Mouse (Mus musculus) limb, embryonic 12.5 days (tissue): ENCODE data around the gene Mdga2. TPM values are rescaled to one million over a fixed set of nuclear protein-coding genes. Genes with fewer than 3 reads are reported as not detected.

Experiments used
- ATAC-seq: fragments of 200-750 bp; cut with Nextera tagmentation; 2 replicates; pipeline ENCODE4 v1.8.0; 2017; ENCODE audit warnings: low read depth, moderate TSS enrichment; ENCODE audit not compliant: insufficient number of reproducible peaks, insufficient read depth, low FRiP score, low TSS enrichment
- H3K27ac ChIP-seq: fragments of 300-500 bp; sonication (generic); 2 replicates; pipeline ENCODE4 v1.5.1; 2016; ENCODE audit warnings: mild to moderate bottlenecking, moderate library complexity
- H3K27me3 ChIP-seq: fragments of 300-500 bp; sonication (generic); 2 replicates; pipeline ENCODE4 v1.6.1; 2016; ENCODE audit warnings: mild to moderate bottlenecking, moderate library complexity
- H3K36me3 ChIP-seq: fragments of 300-500 bp; sonication (generic); 2 replicates; pipeline ENCODE4 v1.6.1; 2016; ENCODE audit warnings: mild to moderate bottlenecking, moderate library complexity
- H3K4me1 ChIP-seq: fragments of 300-500 bp; sonication (generic); replicated peaks from 2 replicates; pipeline ENCODE4 v1.6.1; 2016
- H3K4me2 ChIP-seq: fragments of 300-500 bp; sonication (generic); 2 replicates; pipeline ENCODE4 v1.6.1; 2016; ENCODE audit warnings: mild to moderate bottlenecking, moderate library complexity
- H3K4me3 ChIP-seq: fragments of 300-500 bp; sonication (generic); replicated peaks from 2 replicates; pipeline ENCODE4 v1.5.1; 2016; ENCODE audit warnings: mild to moderate bottlenecking
- H3K9ac ChIP-seq: fragments of 300-500 bp; sonication (generic); replicated peaks from 2 replicates; pipeline ENCODE4 v1.6.1; 2016; ENCODE audit warnings: mild to moderate bottlenecking, moderate library complexity
- H3K9me3 ChIP-seq: fragments of 300-500 bp; sonication (generic); 2 replicates; pipeline ENCODE4 v1.6.1; 2016; ENCODE audit warnings: mild to moderate bottlenecking, moderate library complexity
- WGBS: fragments of 180-500 bp; shearing (Covaris S2); methylation state at CpG from one replicate; pipeline ENCODE4 v1.1.7; 2016; 5-methylcytosine and 5-hydroxymethylcytosine counted together
- polyA plus RNA-seq: library from polyadenylated mRNA; unstranded; fragments of >200 nt; fragmentation: Nextera tagmentation; extraction: Ambion mirVana; gene quantifications from 2 replicates; pipeline ENCODE4 v1.2.1, GENCODE M21; 2016

Mdga2 gene
- polyA plus RNA-seq, 1 experiment from 2014 or later, result 1.3 TPM

DNA sequence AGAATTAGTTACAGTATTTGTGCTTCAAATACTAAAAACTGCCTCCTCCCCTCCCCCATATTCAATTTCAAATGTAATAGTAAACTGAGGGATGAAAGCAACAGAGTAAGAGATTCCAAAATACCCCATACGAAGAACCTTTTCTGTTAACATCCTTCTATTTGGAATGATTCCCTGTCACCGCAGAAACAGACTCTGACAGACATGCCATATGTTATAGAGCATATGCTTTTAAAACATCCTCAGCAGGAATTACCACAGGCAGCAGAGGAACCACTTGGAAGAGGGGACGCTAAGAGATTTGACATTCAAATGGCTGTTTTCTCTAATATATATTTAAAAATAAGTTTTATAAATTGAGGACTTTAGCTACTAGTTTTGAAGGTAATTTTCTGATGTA, 333.1 kb downstream of the Mdga2 start:
- Histone ChIP-seq H3K4me1 (no peaks in the 10 kb centered on the region), H3K4me2 (no peak overlapping the region), H3K27ac (no peak overlapping the region), H3K36me3 (no peaks in the 10 kb centered on the region), H3K4me3 (no peak overlapping the region), H3K9ac (no peak overlapping the region), H3K9me3 (no peaks in the 10 kb centered on the region), H3K27me3 (no peaks in the 10 kb centered on the region)
- 89% methylated on average over 3 of the region's 3 CpGs for WGBS
- ATAC-seq, result no peak

DNA sequence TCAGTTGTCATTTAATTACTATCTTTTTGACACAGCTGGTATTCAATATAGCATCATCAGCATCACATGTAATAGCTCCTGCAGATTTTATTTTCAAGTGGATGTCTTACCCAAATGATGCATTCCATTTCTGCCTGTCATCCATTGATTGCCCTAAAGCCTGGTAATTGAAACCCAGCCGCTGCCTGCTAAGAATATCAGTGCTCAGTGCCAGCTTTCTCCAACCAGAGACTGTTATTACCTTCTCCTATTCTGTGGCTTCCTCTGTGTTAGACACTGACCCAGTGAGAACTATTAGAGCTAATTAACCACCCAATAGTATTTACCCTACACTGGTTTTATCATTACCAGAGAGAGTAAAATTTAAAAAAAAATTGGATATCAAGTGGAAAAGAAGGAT, 333.7 kb downstream of the Mdga2 start:
- no peaks in the 10 kb centered on the region for H3K4me1 ChIP-seq
- 81% methylated on average over 1 of the region's 1 CpGs for WGBS

DNA sequence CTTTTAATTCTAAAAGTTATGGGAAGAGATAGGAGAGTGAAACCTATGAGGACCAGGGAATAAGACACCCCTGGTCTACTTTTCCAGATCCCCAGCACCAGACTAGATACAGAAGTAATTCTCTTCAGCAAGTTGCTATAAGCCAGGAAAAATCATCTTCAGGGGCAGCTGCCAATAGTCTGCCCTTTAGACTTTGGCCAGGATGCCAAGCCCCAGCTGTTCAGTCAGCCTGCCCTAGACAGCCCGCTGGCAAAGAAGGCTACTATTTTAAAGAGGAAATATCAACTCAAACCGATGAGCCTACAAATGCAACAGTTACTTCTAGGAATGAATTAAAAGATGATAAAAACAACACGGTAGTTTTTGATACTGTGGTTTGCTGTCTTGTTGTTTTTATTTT, 356.1 kb downstream of the Mdga2 start:
- ATAC-seq, result no peak
- no peaks in the 10 kb centered on the region for H3K36me3 ChIP-seq
- H3K4me1 ChIP-seq, result no peaks in the 10 kb centered on the region
- WGBS, result 78% methylated on average over 3 of the region's 3 CpGs
- H3K4me2 ChIP-seq, result no peak overlapping the region
- H3K9ac ChIP-seq, result no peak overlapping the region
- no peak overlapping the region for H3K4me3 ChIP-seq
- H3K9me3 ChIP-seq, result no peaks in the 10 kb centered on the region
- no peak overlapping the region for H3K27ac ChIP-seq
- no peaks in the 10 kb centered on the region for H3K27me3 ChIP-seq

More for the DNA sequence above, 333.7 kb downstream of the Mdga2 start:
- no peaks in the 10 kb centered on the region for H3K27me3 ChIP-seq
- ATAC-seq, result no peak
- no peak overlapping the region for H3K27ac ChIP-seq
- H3K36me3 ChIP-seq, result no peaks in the 10 kb centered on the region
- H3K9ac ChIP-seq, result no peak overlapping the region
- no peak overlapping the region for H3K4me3 ChIP-seq
- H3K4me2 ChIP-seq, result no peak overlapping the region
- H3K9me3 ChIP-seq, result no peaks in the 10 kb centered on the region

DNA sequence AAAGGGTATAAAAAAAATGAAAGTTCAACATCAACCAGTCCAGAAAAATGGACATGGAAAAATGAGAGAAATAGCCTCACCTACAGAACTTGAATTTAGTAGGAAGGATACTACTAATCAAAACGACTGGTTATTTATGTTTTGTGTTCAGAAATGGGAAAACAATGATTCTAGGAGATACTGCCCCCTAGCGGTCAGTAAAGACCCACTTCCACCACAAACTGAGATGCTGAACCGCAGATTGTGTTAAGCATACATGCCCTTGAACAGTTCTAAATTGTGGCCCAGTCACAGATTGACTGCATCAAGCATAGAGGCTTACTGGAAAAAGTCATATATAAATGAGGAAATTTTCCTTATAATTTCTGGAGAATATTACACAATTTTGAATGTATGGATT, 369.2 kb downstream of the Mdga2 start:
- Histone ChIP-seq H3K36me3 (no peaks in the 10 kb centered on the region), H3K9me3 (no peaks in the 10 kb centered on the region), H3K4me1 (no peaks in the 10 kb centered on the region), H3K4me3 (no peak overlapping the region), H3K9ac (no peak overlapping the region), H3K4me2 (no peak overlapping the region), H3K27me3 (no peaks in the 10 kb centered on the region), H3K27ac (no peak overlapping the region)
- ATAC-seq, result no peak
- 20% methylated on average over 3 of the region's 3 CpGs for WGBS

DNA sequence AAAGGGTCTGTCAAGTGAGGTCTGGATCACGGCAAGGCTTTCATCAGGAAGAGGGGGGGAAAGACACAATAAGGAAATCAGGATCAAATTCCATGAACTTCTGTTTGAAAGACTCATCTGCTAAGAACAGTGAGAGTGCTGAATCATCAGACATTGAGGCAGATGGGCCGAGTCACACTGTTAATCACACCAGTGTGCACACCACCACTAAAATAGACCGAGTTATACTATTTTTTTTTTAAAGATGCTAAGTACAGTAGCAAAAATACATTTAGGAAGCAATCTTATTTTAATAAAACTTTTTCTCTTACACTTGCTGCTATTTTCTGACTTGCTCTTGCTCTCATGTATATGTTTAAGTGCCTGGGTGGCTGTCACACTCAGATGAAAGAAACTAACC, 382.0 kb downstream of the Mdga2 start:
- H3K27ac ChIP-seq, result no peak overlapping the region
- H3K36me3 ChIP-seq, result no peaks in the 10 kb centered on the region
- H3K4me1 ChIP-seq, result no peaks in the 10 kb centered on the region
- no peak overlapping the region for H3K9ac ChIP-seq
- H3K9me3 ChIP-seq, result no peaks in the 10 kb centered on the region
- no peak overlapping the region for H3K4me3 ChIP-seq
- ATAC-seq, result no peak
- 53% methylated on average over 3 of the region's 3 CpGs for WGBS
- H3K4me2 ChIP-seq, result no peak overlapping the region
- H3K27me3 ChIP-seq, result no peaks in the 10 kb centered on the region

DNA sequence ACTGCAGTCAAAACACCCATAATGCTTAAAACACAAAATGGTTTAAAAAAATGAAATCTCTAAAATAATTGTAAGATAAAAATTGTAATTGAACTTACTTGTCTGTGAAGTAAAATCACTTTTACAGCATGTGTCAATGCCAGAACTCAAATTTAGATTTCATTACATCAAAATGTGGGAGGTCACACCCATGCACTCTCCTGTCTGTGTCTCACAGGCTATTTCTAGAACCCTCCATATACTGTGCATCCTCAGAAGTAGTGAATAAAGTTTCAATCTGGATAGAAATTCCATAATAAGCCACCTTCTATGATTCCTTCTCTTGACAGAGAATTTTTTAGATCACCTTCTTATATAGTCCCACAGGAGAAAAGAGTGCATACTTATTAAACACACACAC, 466.7 kb downstream of the Mdga2 start:
- Histone ChIP-seq H3K9me3 (no peaks in the 10 kb centered on the region), H3K9ac (no peak overlapping the region), H3K4me2 (no peak overlapping the region), H3K27me3 (no peaks in the 10 kb centered on the region), H3K4me1 (no peaks in the 10 kb centered on the region), H3K27ac (no peak overlapping the region), H3K36me3 (no peaks in the 10 kb centered on the region), H3K4me3 (no peak overlapping the region)
- no peak for ATAC-seq

DNA sequence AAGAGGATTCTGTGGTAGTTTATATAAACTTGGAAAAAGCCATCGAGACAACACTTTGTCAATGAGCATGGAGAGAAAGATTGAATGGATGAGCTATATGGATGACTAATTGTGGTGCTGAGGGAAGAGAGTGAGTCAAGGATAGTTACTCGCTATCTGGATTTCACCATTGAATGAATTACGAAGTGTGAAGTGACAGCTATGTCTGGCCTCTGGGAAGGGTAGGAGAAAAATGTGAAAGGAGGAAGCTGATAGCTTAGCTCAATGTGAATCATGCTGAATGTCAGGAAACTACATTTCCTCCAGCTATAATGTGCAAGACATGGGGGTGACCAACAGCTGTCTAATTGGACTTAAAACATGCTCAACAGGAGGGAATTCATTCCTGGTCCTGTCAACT, 487.8 kb downstream of the Mdga2 start:
- Histone ChIP-seq H3K4me3 (no peak overlapping the region), H3K4me2 (no peak overlapping the region), H3K9me3 (no peaks in the 10 kb centered on the region), H3K4me1 (no peaks in the 10 kb centered on the region), H3K27me3 (no peaks in the 10 kb centered on the region), H3K36me3 (no peaks in the 10 kb centered on the region), H3K27ac (no peak overlapping the region), H3K9ac (no peak overlapping the region)
- 79% methylated on average over 3 of the region's 3 CpGs for WGBS
- ATAC-seq, result no peak

DNA sequence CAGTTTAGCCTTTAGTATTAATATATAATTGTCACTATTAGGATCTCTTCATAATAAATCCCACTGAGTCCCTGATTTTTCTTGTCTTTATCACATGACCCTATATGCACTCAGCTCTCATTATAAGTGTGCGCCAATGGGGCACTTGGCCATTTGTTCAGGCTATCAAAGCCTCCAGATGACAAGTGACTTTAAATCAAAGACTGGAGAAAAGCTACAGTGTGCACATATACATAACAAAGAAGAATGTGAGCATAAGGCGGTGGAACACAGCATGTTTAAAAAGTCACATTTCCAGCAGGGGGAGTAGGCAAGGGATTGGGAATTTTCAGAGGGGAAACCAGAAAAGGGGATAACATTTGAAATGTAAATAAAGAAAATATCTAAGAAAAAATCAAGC, 497.9 kb downstream of the Mdga2 start:
- 77% methylated on average over 2 of the region's 2 CpGs for WGBS
- H3K4me3 ChIP-seq, result no peak overlapping the region
- no peaks in the 10 kb centered on the region for H3K9me3 ChIP-seq
- H3K4me2 ChIP-seq, result no peak overlapping the region
- H3K36me3 ChIP-seq, result no peaks in the 10 kb centered on the region
- H3K27ac ChIP-seq, result no peak overlapping the region
- no peaks in the 10 kb centered on the region for H3K27me3 ChIP-seq
- ATAC-seq, result no peak
- H3K9ac ChIP-seq, result no peak overlapping the region
- no peaks in the 10 kb centered on the region for H3K4me1 ChIP-seq

DNA sequence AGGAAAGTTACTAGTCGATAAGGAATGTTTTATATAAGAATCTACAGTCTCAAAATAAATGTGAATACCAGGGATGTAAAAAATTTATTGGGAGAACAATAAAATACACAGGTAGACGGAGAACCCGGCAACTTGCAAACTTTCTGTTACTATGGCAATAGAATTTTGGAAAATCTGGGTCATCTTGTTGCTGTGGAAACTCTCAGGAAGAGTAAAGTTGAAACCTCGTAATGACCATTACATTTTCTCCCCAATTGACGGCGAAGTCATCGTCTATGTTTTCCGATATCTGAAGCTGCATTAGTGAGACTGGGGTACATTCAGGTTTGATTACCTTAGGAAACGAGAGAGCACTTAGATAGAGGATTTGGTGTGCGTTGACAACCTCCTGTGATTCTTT, 514.0 kb downstream of the Mdga2 start:
- Histone ChIP-seq H3K36me3 (no peaks in the 10 kb centered on the region), H3K4me2 (no peak overlapping the region), H3K9me3 (no peaks in the 10 kb centered on the region), H3K27me3 (no peaks in the 10 kb centered on the region), H3K4me3 (no peak overlapping the region), H3K4me1 (no peaks in the 10 kb centered on the region), H3K9ac (no peak overlapping the region), H3K27ac (no peak overlapping the region)
- WGBS, result 75% methylated on average over 10 of the region's 10 CpGs
- ATAC-seq, result no peak

DNA sequence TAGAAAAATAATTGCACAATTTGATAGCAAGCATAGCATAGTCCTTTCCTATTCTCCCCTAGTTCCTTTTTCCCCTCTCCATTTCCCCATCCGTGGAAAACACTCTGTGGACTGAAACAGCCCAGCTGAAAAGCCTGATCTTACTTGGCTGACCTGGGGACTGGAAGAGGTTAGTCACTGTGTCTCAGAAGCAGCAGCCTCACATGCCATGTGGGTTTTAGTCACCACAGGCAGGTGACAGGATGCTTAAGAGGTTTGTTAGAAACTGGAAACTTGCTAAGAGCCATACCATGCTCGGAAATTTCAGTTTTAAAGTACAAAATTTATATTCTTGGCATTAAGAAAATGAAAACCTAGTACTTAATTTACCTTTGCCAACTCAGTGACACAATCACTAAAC, 514.9 kb downstream of the Mdga2 start:
- Histone ChIP-seq H3K4me3 (no peak overlapping the region), H3K36me3 (no peaks in the 10 kb centered on the region), H3K9me3 (no peaks in the 10 kb centered on the region), H3K27me3 (no peaks in the 10 kb centered on the region), H3K4me2 (no peak overlapping the region), H3K4me1 (no peaks in the 10 kb centered on the region), H3K27ac (no peak overlapping the region), H3K9ac (no peak overlapping the region)
- WGBS, result 27% methylated on average over 2 of the region's 2 CpGs
- ATAC-seq, result no peak

DNA sequence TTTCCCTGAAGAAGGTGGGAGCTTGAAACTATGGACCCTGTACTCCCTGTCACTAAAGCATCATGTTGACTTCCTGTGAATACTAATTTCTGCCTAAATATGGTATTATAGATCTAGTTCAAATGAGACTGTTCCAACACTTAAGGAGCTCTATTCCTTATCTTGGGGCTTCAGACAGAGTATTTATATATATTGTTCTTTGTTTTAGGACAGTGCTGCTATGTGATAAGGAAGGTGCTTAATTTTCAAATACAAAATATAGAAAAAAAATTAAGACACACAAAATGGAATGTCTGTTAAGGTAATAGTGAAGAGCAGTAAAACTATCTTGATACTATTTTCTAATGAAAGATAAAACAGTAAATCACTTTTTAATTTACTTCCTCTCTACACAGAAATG, 517.3 kb downstream of the Mdga2 start:
- no peak for ATAC-seq
- no peak overlapping the region for H3K9ac ChIP-seq
- no peaks in the 10 kb centered on the region for H3K9me3 ChIP-seq
- no peak overlapping the region for H3K27ac ChIP-seq
- no peak overlapping the region for H3K4me2 ChIP-seq
- no peaks in the 10 kb centered on the region for H3K4me1 ChIP-seq
- no peaks in the 10 kb centered on the region for H3K36me3 ChIP-seq
- H3K4me3 ChIP-seq, result no peak overlapping the region
- no peaks in the 10 kb centered on the region for H3K27me3 ChIP-seq

DNA sequence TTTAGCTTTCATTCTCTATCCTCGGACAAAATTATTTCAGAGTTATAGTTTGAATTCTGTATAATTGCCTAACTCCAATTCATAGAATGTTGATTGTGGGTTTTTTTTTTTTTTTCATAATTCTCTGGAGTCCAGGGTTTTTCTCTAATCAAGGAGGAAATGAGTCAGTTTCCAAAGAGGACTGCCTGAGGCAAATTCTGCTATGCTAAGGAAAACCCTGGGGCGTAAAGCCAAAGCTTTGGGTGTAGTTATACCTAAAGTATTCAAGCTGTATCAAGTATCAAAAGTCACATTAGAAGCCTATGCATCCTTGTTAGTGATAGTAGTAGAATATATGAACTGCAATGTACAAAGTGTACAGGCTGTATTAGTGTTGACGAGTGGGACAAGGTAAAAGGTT, 519.6 kb downstream of the Mdga2 start:
- no peak overlapping the region for H3K4me2 ChIP-seq
- H3K4me1 ChIP-seq, result no peaks in the 10 kb centered on the region
- H3K27me3 ChIP-seq, result no peaks in the 10 kb centered on the region
- no peaks in the 10 kb centered on the region for H3K36me3 ChIP-seq
- no peak overlapping the region for H3K4me3 ChIP-seq
- no peak overlapping the region for H3K27ac ChIP-seq
- 91% methylated on average over 3 of the region's 3 CpGs for WGBS
- no peaks in the 10 kb centered on the region for H3K9me3 ChIP-seq
- no peak overlapping the region for H3K9ac ChIP-seq
- no peak for ATAC-seq

DNA sequence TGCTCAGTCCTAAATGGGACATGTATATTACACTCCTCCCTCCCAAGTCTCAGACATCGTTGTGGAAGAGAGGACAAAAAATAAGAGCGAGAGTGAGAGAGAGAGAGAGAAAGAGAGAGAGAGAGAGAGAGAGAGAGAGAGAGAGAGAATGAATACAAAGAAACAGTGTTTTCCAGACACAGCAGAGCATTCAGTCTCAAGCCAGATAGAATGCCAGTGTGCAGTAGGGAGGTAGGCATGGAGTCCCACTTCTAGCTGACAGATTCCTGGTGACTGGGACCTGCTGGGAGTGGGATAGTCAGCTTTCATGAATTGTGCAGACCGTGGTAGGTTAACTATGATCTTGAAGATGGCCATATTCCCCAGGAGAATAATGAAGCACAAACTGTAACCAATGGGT, 542.8 kb downstream of the Mdga2 start:
- Histone ChIP-seq H3K27ac (no peak overlapping the region), H3K9me3 (no peaks in the 10 kb centered on the region), H3K27me3 (no peaks in the 10 kb centered on the region), H3K9ac (no peak overlapping the region), H3K36me3 (no peaks in the 10 kb centered on the region), H3K4me2 (no peak overlapping the region), H3K4me3 (no peak overlapping the region), H3K4me1 (no peaks in the 10 kb centered on the region)
- ATAC-seq, result no peak
- 81% methylated on average over 3 of the region's 3 CpGs for WGBS
